Mouse (Mus musculus): Measurements from ENCODE around the gene Mars.

- TF ChIP-seq POLR2A (IDR thresholded peaks at IDR 0.05; ENCODE audit: borderline replicate concordance, extremely low read depth, low read depth, low read length) (no peak), CTCF (IDR thresholded peaks at IDR 0.05; ENCODE audit: insufficient read depth, low read length) (no peak)
These were observed 37.1 kb downstream of the Mars start for GRCm38 (mm10) chr10:127274261-127275022.
